Mouse (Mus musculus) brain, embryonic 14.5 days (tissue): Measurements from ENCODE around the gene Snta1.

ENCODE experiments used
- CTCF ChIP-seq: fragments of 200-500 bp; IDR thresholded peaks from 2 replicates; pipeline ENCODE4 v1.5.1; 2012; ENCODE audit warnings: inconsistent platforms, mild to moderate bottlenecking, moderate library complexity, borderline replicate concordance; ENCODE audit not compliant: insufficient read depth, insufficient read length; ENCODE audit errors: extremely low read depth
- POLR2A ChIP-seq: fragments of 200-500 bp; IDR thresholded peaks from 2 replicates; pipeline ENCODE4 v1.6.1; 2012; ENCODE audit warnings: mild to moderate bottlenecking, inconsistent platforms, borderline replicate concordance; ENCODE audit not compliant: poor library complexity, insufficient read depth, insufficient read length, severe bottlenecking; ENCODE audit errors: extremely low read depth

DNA sequence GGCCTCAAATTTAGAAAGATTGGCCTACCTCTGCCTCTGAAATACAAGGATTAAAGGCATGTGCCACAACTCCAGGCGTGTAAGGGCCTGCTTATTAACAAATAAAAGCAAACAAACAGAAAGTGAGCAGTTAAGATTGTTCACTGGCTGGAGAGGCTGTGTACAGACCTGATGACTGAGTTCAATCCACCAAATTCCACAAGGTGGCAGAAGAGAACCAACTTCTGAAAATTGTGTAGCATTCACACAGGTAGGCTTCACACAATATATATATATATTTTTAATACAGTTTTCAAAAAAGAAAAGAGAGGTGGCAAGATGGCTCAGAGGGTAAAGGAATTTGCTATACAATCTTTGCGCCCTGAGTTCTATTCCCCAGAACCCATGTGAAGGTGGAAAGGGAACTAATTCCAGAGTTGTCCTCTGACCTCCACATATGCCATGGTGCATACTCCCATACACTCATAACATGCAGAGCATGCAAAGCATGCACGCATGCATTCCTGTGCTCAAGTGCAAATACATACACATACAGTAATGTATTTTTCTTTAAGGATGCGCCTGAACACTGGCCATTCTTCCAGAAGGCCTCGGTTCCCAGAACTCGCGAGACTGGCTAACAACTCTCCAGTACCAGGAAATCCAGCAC lies 4.2 kb upstream of the Snta1 start:
- TF ChIP-seq POLR2A (no peak), CTCF (peak; percentile 57; the same call in 1 of the 2 replicates)
